Mouse (Mus musculus) T-cell, adult 2 months (primary cell): ENCODE results near the gene Ubxn6.
A peak's percentile ranks its signal among the peaks of the same experiment; 100 is the strongest.
"Not testable (repeated sequence)": the region's sequence is repeated elsewhere in the genome, so short reads cannot be mapped to it uniquely, and the experiment has no call there.

Source experiments
- DNase-seq: peaks from one replicate; pipeline ENCODE4 v3.0.0; 2022; ENCODE audit warnings: low spot score

The Ubxn6 gene

GRCm38 (mm10) chr17:56102158-56102557 is 27.3 kb upstream of the Ubxn6 start:
- DNase-seq: no peak

GRCm38 (mm10) chr17:56100811-56101210 is 26.0 kb upstream of the Ubxn6 start:
- no peak for DNase-seq

- no peak for DNase-seq
Observed at GRCm38 (mm10) chr17:56098711-56099572, 24.1 kb upstream of the Ubxn6 start.

- no peak for DNase-seq
Observed at GRCm38 (mm10) chr17:56098180-56098579, 23.4 kb upstream of the Ubxn6 start.

DNA sequence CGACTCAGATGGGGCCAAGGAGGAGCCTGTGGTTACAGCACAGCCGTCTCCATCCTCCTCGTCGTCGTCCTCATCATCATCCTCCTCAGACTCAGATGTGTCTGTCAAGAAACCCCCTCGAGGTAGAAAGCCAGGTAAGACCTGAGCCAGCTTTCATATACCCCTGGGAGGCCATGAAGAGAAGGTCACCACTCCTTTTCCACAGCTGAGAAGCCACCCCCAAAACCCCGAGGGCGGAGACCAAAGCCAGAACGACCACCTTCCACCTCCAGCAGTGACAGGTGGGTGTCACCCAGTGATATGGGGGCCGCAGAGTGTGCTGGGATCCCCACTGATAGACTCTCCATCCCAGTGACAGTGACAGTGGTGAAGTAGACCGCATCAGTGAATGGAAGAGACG is 22.1 kb upstream of the Ubxn6 start:
- DNase-seq: no peak

- no peak for DNase-seq
Observed at GRCm38 (mm10) chr17:56092794-56093193, 18.0 kb upstream of the Ubxn6 start.

GRCm38 (mm10) chr17:56092312-56092711 is 17.5 kb upstream of the Ubxn6 start:
- DNase-seq: no peak

DNA sequence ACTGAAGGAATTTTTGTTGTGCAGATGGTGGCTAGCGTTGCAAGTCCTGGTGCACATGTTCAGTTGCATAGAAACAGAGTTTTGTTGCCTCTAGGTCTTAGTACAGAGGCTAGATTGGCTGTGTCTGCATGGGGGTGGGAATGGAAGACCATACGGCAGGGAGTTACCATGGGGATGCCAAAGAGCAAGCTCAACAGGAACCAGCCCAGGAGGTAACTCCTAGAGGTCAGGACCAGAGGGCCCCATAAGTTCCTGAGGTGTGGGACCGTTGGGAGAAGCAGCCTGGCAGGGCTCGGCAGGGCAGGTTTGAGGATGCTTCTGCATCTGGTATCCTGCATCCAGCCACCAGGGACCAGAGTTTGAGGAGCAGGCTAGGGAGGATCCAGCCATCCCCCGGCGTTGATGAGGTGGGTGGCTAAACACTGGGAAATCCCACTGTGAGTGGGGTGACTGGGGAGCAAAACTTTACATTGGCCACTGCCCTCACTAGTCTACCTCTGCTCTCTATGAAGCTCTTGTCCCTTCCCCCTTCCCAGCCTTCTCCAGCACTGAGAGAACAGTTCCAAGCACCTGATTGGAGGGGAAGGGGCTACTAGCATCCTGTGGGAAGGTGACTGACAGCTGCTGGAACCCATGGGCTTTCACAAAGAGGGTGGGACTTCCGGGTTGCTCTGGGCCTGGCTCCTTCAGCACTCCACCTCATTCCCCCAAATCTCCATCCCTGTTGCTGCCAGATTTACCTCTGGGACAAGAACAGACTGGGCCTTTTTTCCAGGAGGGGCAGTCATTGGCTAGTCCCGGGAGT is 6.2 kb upstream of the Ubxn6 start:
- DNase-seq: no peak

- DNase-seq: no peak
Observed at GRCm38 (mm10) chr17:56079921-56080320, 5.1 kb upstream of the Ubxn6 start.

- DNase-seq: peak; percentile 100
Observed at GRCm38 (mm10) chr17:56078880-56079795, 4.3 kb upstream of the Ubxn6 start, which contains the start of gene Hdgfl2. Hdgfl2 (plus strand) TSS chr17:56079634.

DNA sequence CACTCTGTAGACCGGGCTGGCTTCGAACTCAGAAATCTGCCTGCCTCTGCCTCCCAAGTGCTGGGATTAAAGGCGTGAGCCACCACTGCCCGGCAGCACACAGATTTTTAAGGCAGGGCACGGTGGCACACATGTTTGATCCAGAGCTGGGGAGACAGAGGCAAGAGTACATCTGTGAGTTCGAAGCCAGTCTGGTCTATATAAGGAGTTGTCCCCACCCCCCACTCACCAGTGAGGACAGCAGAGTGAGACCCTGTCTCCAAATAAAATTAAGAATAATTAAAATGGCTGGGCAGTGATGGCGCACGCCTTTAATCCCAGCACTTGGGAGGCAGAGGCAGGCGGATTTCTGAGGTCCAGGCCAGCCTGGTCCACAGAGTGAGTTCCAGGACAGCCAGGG is 3.5 kb upstream of the Ubxn6 start:
- DNase-seq: not testable (repeated sequence)

GRCm38 (mm10) chr17:56077523-56077922 is 2.7 kb upstream of the Ubxn6 start:
- DNase-seq: no peak

DNA sequence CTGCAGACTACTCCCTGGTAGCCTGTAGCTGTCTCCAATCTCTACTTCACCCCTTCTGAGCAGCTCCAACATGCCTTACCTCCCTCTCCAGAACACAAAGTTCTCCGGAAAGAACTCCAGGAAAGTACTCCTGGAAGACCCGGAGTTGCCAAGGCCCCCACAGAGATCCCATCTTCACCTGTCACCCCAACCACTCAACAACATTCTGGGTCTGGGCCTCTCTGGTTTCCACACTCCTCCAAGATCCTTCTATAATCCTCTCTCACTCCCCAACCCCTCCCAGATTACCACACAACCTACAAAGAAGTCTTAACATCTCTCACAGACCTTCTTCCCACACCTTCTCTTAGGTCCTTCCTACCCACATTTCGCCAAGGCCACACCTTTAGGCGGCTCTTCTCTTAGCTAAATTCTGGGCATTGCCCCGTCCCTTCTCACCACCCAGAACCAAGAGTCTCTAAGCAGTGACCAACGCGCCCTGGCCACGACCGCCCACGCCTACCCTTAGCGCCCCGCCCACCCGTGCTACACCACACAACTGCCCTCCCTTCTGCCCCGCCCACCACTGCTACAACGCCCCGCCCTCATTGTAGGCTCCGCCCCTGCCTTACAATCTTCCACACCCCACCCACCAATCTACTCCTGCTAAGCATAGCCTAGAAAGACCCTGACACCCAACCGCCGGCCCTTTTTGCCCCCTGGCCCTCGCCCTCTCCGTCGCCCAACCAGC is 566 bp downstream of the Ubxn6 start:
- peak; percentile 77 for DNase-seq

DNA sequence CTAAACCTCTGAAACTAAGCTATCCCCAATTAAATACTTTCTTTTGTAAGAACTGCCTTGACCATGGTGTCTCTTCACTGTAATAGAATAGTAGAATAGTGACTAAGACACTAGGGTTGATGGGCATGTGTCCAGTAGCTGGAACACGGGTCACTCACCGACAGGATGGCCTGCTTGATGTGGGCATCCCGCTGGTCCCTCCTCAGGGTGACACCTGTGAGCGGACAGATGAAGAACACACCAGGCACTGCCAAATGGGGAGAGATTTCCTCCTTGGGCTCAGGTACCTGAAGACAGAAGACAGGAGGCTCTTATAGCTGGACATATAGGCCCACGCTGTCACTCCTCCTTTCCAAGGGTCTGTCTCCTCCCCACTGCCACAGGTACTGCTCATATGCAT is 2.6 kb downstream of the Ubxn6 start:
- DNase-seq: no peak

- no peak for DNase-seq
Observed at GRCm38 (mm10) chr17:56071126-56071525, 3.7 kb downstream of the Ubxn6 start.

- DNase-seq: no peak
Observed at GRCm38 (mm10) chr17:56069066-56069465, 5.8 kb downstream of the Ubxn6 start.

GRCm38 (mm10) chr17:56066451-56066850 is 8.4 kb downstream of the Ubxn6 start:
- DNase-seq: no peak

DNA sequence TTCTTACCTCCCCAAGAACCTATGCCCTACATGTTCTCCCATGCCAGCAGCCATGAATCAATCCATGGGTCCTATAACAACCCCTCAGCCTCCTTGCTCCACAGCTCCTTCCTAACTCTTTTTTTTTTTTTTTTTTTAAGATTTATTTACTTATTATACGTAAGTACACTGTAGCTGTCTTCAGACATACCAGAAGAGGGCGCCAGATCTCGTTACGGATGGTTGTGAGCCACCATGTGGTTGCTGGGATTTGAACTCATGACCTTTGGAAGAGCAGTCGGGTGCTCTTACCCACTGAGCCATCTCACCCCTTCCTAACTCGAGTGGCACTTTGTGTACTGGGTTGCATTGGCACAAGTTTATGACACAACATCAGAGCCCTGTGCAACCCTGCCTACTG is 9.1 kb downstream of the Ubxn6 start:
- not testable (repeated sequence) for DNase-seq

DNA sequence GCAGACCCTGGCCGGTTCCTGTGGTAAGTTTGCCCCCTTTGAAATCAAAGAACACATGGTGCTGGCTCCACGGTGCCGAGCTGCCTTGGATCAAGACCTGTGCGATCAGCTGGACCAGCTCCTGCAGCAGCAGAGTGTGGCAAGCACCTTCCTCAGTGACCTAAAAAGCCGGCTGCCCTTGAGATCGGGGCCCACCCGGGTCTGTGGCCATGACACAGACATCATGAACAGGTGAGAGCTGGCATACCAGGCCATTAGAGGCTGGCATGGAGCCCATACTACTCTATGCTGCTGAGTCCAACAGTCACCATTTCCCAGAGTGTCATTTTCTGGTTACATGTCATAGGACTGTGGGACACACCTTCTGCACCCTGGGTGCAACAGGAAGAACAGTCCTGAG is 12.7 kb downstream of the Ubxn6 start:
- DNase-seq: no peak

GRCm38 (mm10) chr17:56057381-56058120 is 17.3 kb downstream of the Ubxn6 start:
- no peak for DNase-seq
